Mouse (Mus musculus) CD8-positive naive resting alpha-beta T cell, adult 2 months (primary cell): ENCODE results near the gene Slc10a7.
"Not testable (repeated sequence)": the region's sequence is repeated elsewhere in the genome, so short reads cannot be mapped to it uniquely, and the experiment has no call there.

Experiments
- DNase-seq, 2 experiments: peaks; one replicate each; pipeline ENCODE4 v3.0.0; 2022; ENCODE audit warnings: low read depth in 2 of 2, low spot score in 2 of 2

Slc10a7 gene

GRCm38 (mm10) chr8:78545153-78545817, 36.1 kb downstream of the Slc10a7 start:
- DNase-seq: not testable (repeated sequence)

GRCm38 (mm10) chr8:78549971-78550751, 41.0 kb downstream of the Slc10a7 start:
- no peak for DNase-seq

GRCm38 (mm10) chr8:78550752-78551134, 41.6 kb downstream of the Slc10a7 start:
- no peak for DNase-seq

GRCm38 (mm10) chr8:78555817-78556216, 46.7 kb downstream of the Slc10a7 start:
- DNase-seq: no peak

- no peak for DNase-seq
Measured at GRCm38 (mm10) chr8:78556773-78557434, 47.8 kb downstream of the Slc10a7 start.

- no peak for DNase-seq
Measured at GRCm38 (mm10) chr8:78561620-78562019, 52.5 kb downstream of the Slc10a7 start.

GRCm38 (mm10) chr8:78563466-78564058, 54.4 kb downstream of the Slc10a7 start:
- no peak for DNase-seq

- no peak for DNase-seq
Measured at GRCm38 (mm10) chr8:78564200-78564599, 55.1 kb downstream of the Slc10a7 start.

- no peak for DNase-seq
Measured at GRCm38 (mm10) chr8:78568196-78568595, 59.0 kb downstream of the Slc10a7 start.

- no peak for DNase-seq
Measured at GRCm38 (mm10) chr8:78571528-78571927, 62.4 kb downstream of the Slc10a7 start.

GRCm38 (mm10) chr8:78574207-78574606, 65.1 kb downstream of the Slc10a7 start:
- no peak for DNase-seq

GRCm38 (mm10) chr8:78577569-78577968, 68.4 kb downstream of the Slc10a7 start:
- no peak for DNase-seq

- no peak for DNase-seq
Measured at GRCm38 (mm10) chr8:78578036-78578435, 68.9 kb downstream of the Slc10a7 start.

GRCm38 (mm10) chr8:78584011-78584776, 75.0 kb downstream of the Slc10a7 start:
- no peak for DNase-seq

GRCm38 (mm10) chr8:78584863-78585262, 75.7 kb downstream of the Slc10a7 start:
- DNase-seq: no peak

- no peak for DNase-seq
Measured at GRCm38 (mm10) chr8:78595481-78595908, 86.3 kb downstream of the Slc10a7 start.

GRCm38 (mm10) chr8:78598237-78598636, 89.1 kb downstream of the Slc10a7 start:
- no peak for DNase-seq

- no peak for DNase-seq
Measured at GRCm38 (mm10) chr8:78603084-78603483, 93.9 kb downstream of the Slc10a7 start.

GRCm38 (mm10) chr8:78604426-78604825, 95.3 kb downstream of the Slc10a7 start:
- no peak for DNase-seq

- no peak for DNase-seq
Measured at GRCm38 (mm10) chr8:78609301-78609700, 100.2 kb downstream of the Slc10a7 start.

- DNase-seq: no peak
Measured at GRCm38 (mm10) chr8:78611019-78611418, 101.9 kb downstream of the Slc10a7 start.
